In genomic region chr13:81856072-81856471, GRCm38 (mm10) we compare ENCODE assay signal across 14 mouse cellular contexts.
A peak's percentile ranks its signal among the peaks of the same experiment; 100 is the strongest.
DNase-seq lines count a peak whose midpoint lies in the region; ATAC-seq lines count a peak whose summit lies in the region.
"Had no signal": no experiment of that assay in that cellular context is flagged by ENCODE, and none has a peak within 500 bp of the region (broad histone marks: within the 10 kb centered on the region; RNA-seq: fewer than 3 reads in every experiment).

No protein-coding gene starts in this region.

- WGBS in heart, embryonic 10.5 days, result 22% methylated on average over 4 of the region's 4 CpGs
- whole genome bisulfite sequencing in hindbrain, embryonic 13.5 days, result 67% methylated on average over 4 of the region's 4 CpGs

- H3K9me3 ChIP-seq in heart, embryonic 10.5 days, result no peaks in the 10 kb centered on the region
- H3K9me3 ChIP-seq in hindbrain, embryonic 13.5 days, result no peaks in the 10 kb centered on the region
- H3K9me3 ChIP-seq: embryonic facial prominence, embryonic 12.5 days; forebrain, embryonic 13.5 days; liver, embryonic 15.5 days had no signal

- H3K4me1 ChIP-seq in heart, embryonic 10.5 days, result no peaks in the 10 kb centered on the region
- no peaks in the 10 kb centered on the region for H3K4me1 ChIP-seq in hindbrain, embryonic 13.5 days (replicated peaks)
- H3K4me1 ChIP-seq: embryonic facial prominence, embryonic 12.5 days; forebrain, embryonic 13.5 days had no signal

- no peak for ATAC-seq in hindbrain, embryonic 13.5 days (ENCODE audit: low FRiP score)
- ATAC-seq: activated CD4-positive, CD25-positive, alpha-beta regulatory T cell, adult 4 months; forebrain, embryonic 13.5 days had no signal

- H3K27ac ChIP-seq in heart, embryonic 10.5 days, result peak overlapping the region; percentile 60; the same call in 1 of the 2 replicates
- no peak overlapping the region for H3K27ac ChIP-seq in hindbrain, embryonic 13.5 days
- H3K27ac ChIP-seq: embryonic facial prominence, embryonic 12.5 days; forebrain, embryonic 13.5 days; liver, embryonic 15.5 days had no signal

- H3K4me2 ChIP-seq in hindbrain, embryonic 13.5 days, result no peak overlapping the region
- H3K4me2 ChIP-seq: embryonic facial prominence, embryonic 12.5 days; forebrain, embryonic 13.5 days; liver, embryonic 15.5 days had no signal

- H3K9ac ChIP-seq in hindbrain, embryonic 13.5 days, result no peak overlapping the region
- H3K9ac ChIP-seq: embryonic facial prominence, embryonic 12.5 days; forebrain, embryonic 13.5 days; liver, embryonic 15.5 days had no signal

- H3K4me3 ChIP-seq in heart, embryonic 10.5 days, result no peak overlapping the region
- no peak overlapping the region for H3K4me3 ChIP-seq in hindbrain, embryonic 13.5 days
- H3K4me3 ChIP-seq: embryonic facial prominence, embryonic 12.5 days; forebrain, embryonic 13.5 days; liver, embryonic 15.5 days had no signal

- H3K36me3 ChIP-seq in heart, embryonic 10.5 days, result no peaks in the 10 kb centered on the region
- H3K36me3 ChIP-seq in hindbrain, embryonic 13.5 days, result no peaks in the 10 kb centered on the region
- H3K36me3 ChIP-seq: embryonic facial prominence, embryonic 12.5 days; liver, embryonic 15.5 days had no signal

- H3K27me3 ChIP-seq in heart, embryonic 10.5 days (ENCODE audit: insufficient read depth, poor library complexity, severe bottlenecking), result no peaks in the 10 kb centered on the region
- no peaks in the 10 kb centered on the region for H3K27me3 ChIP-seq in hindbrain, embryonic 13.5 days
- H3K27me3 ChIP-seq: embryonic facial prominence, embryonic 12.5 days; forebrain, embryonic 13.5 days; liver, embryonic 15.5 days had no signal

- peak; percentile 92 for DNase-seq in heart, adult 11 months
- DNase-seq in heart, postnatal 25 days (ENCODE audit: low spot score), result no peak
- DNase-seq in heart, embryonic 10.5 days (ENCODE audit: low spot score), result no peak
- DNase-seq in layer of hippocampus, adult 11-12 months (ENCODE audit: low spot score), result peak; percentile 60
- peak; percentile 29 to 72 for DNase-seq in left cerebral cortex, postnatal 14 days (ENCODE audit: low spot score in 2 of 2)
- DNase-seq in urinary bladder, adult 18-20 months (ENCODE audit: low spot score in 2 of 2), result no peak
- DNase-seq in spleen, postnatal 10 days (ENCODE audit: low spot score in 2 of 2), result no peak
- DNase-seq: kidney, adult 18-20 months; thymus, postnatal 25 days had no signal

- intact Hi-C loops in heart, postnatal 25 days (cut with DNase I), result no loop called here
- intact Hi-C loops in left cerebral cortex, postnatal 14 days (cut with DNase I), result no loop called here

Comparison
In these comparisons a context has a peak if more than half of its experiments do, and no peak if none do; other contexts are left out.
1. DNase-seq: peak in heart, adult 11 months (single experiment), layer of hippocampus, adult 11-12 months (single experiment) and left cerebral cortex, postnatal 14 days (2 of 2); none in heart, postnatal 25 days (single experiment), heart, embryonic 10.5 days (single experiment), urinary bladder, adult 18-20 months (0 of 2) and spleen, postnatal 10 days (0 of 2).